Mouse (Mus musculus): Measurements from ENCODE around the gene Catip.

GRCm38 (mm10) chr1:74391844-74392441 lies 30.0 kb downstream of the Catip start:
- TF ChIP-seq POLR2A (IDR thresholded peaks at IDR 0.05; ENCODE audit: borderline replicate concordance, extremely low read depth, insufficient read depth, insufficient read length, poor library complexity, severe bottlenecking) (0 out of 2 replicates have a peak, but pooled peaks have one; percentile 30), CTCF (IDR thresholded peaks at IDR 0.05; ENCODE audit: borderline replicate concordance, extremely low read depth, insufficient read depth, insufficient read length) (no peak)

Data from brain, embryonic 14.5 days (tissue).